Mouse (Mus musculus): ENCODE measurements at regions not wholly inside any gene's neighbourhood (a gene's known extent, or its start where the extent isn't known, plus 50 kb on each side); places are given as distances from the start of the nearest gene placed in this dataset.

DNA sequence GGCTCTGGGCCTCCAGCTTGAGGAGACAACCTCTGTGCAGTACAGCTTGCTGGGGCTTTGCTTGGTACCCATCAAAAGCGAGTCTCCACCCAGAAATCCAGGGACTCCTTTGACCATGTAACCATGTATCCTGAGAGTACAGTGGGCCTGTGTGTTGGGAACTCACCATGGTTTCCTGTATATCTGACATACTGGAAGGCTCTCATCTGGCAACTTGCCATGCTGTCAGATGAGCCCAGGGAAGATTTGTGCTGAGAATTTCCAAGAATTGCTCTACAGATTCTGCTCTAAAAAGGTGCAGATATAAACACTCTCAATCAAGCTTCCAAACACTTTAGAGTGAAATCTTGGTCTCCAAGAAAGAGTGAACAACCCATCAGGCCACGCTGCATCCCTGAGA lies 56.7 kb upstream of the Adgra1 start:
- TF ChIP-seq POLR2A (IDR thresholded peaks at IDR 0.05; ENCODE audit: extremely low read depth, insufficient read depth, low read length) (no peak), CTCF (IDR thresholded peaks at IDR 0.05; ENCODE audit: low read depth, low read length) (no peak)

Data from liver, adult 2 months (tissue).